Mouse (Mus musculus) central nervous system, embryonic 14 days (tissue): ENCODE measurements around the gene 1110025L11Rik. TPM values are rescaled to one million over a fixed set of nuclear protein-coding genes. Genes with fewer than 3 reads are reported as not detected.

Experiments
- polyA plus RNA-seq: library from polyadenylated mRNA; depleted of rRNA; stranded (reverse); fragments of >200 nt; gene quantifications from 2 replicates; pipeline ENCODE4 v1.2.3, GENCODE M21; 2012; rRNA removed

Gene 1110025L11Rik
- polyA plus RNA-seq = not detected in 2 replicates

DNA sequence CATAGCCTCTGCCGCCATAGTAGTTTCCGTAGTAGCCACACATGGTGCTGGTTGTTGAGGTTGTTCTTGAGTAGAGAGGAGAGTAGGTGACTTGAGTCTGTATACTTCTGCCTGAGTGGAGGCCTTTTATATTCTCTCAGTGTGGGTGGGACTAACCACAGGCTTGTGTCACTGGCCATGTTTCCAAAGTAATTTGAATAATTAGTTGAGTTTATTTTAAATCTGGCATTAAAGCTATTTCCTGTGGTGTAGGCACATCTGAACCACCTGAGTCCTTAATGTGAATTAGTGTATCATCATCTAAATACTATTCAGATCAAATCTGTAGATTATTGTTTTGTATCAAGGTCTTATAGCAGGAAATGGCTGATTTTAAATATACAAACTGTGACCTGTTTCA lies at the start of gene 1110025L11Rik:
1110025L11Rik (minus strand) TSS at position 101 of the 400 bp plus-strand sequence.

DNA sequence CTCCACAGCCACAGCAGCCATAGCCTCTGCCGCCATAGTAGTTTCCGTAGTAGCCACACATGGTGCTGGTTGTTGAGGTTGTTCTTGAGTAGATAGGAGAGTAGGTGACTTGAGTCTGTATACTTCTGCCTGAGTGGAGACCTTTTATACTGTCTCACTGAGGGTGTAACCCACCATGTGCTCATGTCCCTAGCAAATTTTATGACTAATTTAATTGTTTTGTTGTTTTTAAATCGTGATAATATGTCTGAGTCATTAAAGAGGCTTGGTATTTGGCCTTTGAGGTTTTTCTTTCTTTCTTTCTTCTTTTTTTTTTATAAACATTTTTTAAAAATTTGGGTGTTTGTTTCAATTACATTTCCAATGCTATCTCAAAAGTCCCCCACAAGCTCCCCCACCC lies 16.0 kb downstream of the 1110025L11Rik start, which contains the start of gene Krtap6-5:
Krtap6-5 (minus strand) TSS at position 101 of the 400 bp plus-strand sequence.

GRCm38 (mm10) chr16:89041372-89041771 lies 22.4 kb downstream of the 1110025L11Rik start, which contains the start of gene Gm10228:
Gm10228 (minus strand) TSS chr16:89041472.

DNA sequence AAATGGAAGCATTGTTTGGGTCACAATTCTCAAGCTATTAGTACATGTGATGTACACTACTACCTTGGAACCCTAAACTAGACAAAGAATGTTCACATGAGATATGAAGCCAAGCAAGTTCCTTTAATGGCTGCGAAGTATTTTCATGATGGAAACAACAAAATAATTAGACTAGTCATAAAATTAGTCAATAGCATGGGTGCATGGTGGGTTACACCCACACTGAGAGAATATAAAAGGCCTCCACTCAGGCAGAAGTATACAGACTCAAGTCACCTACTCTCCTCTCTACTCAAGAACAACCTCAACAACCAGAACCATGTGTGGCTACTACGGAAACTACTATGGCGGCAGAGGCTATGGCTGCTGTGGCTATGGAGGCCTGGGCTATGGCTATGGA lies 32.4 kb downstream of the 1110025L11Rik start, which contains the start of gene Krtap6-1:
Krtap6-1 (plus strand) TSS at position 301 of the 400 bp plus-strand sequence.

GRCm38 (mm10) chr16:89014984-89015383 lies 48.8 kb downstream of the 1110025L11Rik start, which contains the start of gene Gm10229:
Gm10229 (plus strand) TSS chr16:89015284.

Other genes with a start within 250 kb of the 1110025L11Rik start
- not detected in 2 replicates for gene Krtap15, start 243.8 kb downstream of the 1110025L11Rik start, polyA plus RNA-seq
- gene Krtap14, start 237.9 kb downstream of the 1110025L11Rik start, polyA plus RNA-seq = not detected in 2 replicates
- not detected in 2 replicates for gene Krtap19-1, start 194.6 kb downstream of the 1110025L11Rik start, polyA plus RNA-seq
- not detected in 2 replicates for gene Krtap19-2, start 189.7 kb downstream of the 1110025L11Rik start, polyA plus RNA-seq
- not detected in 2 replicates for gene Krtap19-3, start 186.0 kb downstream of the 1110025L11Rik start, polyA plus RNA-seq
- not detected in 2 replicates for gene Krtap19-4, start 178.9 kb downstream of the 1110025L11Rik start, polyA plus RNA-seq
- not detected in 2 replicates for gene Krtap19-5, start 167.5 kb downstream of the 1110025L11Rik start, polyA plus RNA-seq
- gene Krtap19-9b, start 131.7 kb downstream of the 1110025L11Rik start, polyA plus RNA-seq = not detected in 2 replicates
- not detected in 2 replicates for gene Krtap16-3, start 101.1 kb downstream of the 1110025L11Rik start, polyA plus RNA-seq
- gene Krtap22-2, start 53.2 kb downstream of the 1110025L11Rik start, polyA plus RNA-seq = not detected in 2 replicates
- not detected in 2 replicates for gene Gm10229, start 48.7 kb downstream of the 1110025L11Rik start, polyA plus RNA-seq
- not detected in 2 replicates for gene Krtap6-1, start 32.3 kb downstream of the 1110025L11Rik start, polyA plus RNA-seq
- not detected in 2 replicates for gene Gm10228, start 22.5 kb downstream of the 1110025L11Rik start, polyA plus RNA-seq
- gene Krtap6-5, start 16.1 kb downstream of the 1110025L11Rik start, polyA plus RNA-seq = not detected in 2 replicates
- gene Krtap6-3, start 20.0 kb upstream of the 1110025L11Rik start, polyA plus RNA-seq = not detected in 2 replicates
- gene Gm6358, start 76.8 kb upstream of the 1110025L11Rik start, polyA plus RNA-seq = not detected in 2 replicates
- not detected in 2 replicates for gene Gm10061, start 87.1 kb upstream of the 1110025L11Rik start, polyA plus RNA-seq
- not detected in 2 replicates for gene Gm9789, start 94.0 kb upstream of the 1110025L11Rik start, polyA plus RNA-seq
- gene Gm7735, start 105.5 kb upstream of the 1110025L11Rik start, polyA plus RNA-seq = not detected in 2 replicates
- gene 1110057P08Rik, start 110.7 kb upstream of the 1110025L11Rik start, polyA plus RNA-seq = not detected in 2 replicates
- not detected in 2 replicates for gene Krtap20-2, start 141.9 kb upstream of the 1110025L11Rik start, polyA plus RNA-seq